Mouse (Mus musculus): ENCODE data around the gene Ccdc142. TPM values are rescaled to one million over a fixed set of nuclear protein-coding genes. Genes with fewer than 3 reads are reported as not detected.
A peak's percentile ranks its signal among the peaks of the same experiment; 100 is the strongest.

The Ccdc142 gene
- polyA plus RNA-seq, 1 experiment from 2014 or later = 2.0 TPM

DNA sequence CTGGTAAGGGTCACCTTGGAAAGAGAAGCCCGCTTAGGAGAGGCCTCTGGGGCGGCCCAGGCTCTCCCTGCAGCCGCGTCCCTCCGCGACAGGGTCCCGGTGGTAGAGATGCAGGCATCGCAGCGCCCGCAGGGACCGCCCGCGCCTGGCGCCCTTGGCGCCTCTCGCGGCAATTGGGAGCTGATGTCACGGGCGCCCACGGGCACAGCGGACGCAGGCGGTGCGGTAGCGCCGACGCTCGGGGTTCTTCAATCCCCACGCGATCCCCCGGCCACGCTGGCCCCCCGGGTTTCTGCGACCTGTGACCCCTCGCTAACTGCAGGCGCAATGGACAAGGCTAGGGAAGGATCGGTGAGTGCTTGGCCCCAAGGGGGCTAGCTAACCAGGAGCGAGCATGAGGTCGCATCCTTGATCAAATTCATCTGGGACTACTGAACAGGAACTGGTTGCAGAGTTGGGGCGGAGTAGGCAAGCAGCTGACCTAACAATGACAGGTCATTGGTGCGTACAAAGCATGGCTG lies 40.9 kb downstream of the Ccdc142 start:
- ATAC-seq (replicated peaks; ENCODE audit: low FRiP score, low read depth) = no peak
- H3K4me3 ChIP-seq (replicated peaks; ENCODE audit: low read depth, low read length) = peak overlapping the region; percentile 14; the same call in 1 of the 2 replicates
- 0 out of 2 replicates have a peak overlapping the region, but pooled peaks have one; percentile 36 for H3K27ac ChIP-seq
- H3K27me3 ChIP-seq (ENCODE audit: insufficient read depth, low read length) = no peaks in the 10 kb centered on the region
- H3K4me2 ChIP-seq (ENCODE audit: low read length) = peak overlapping the region; percentile 63
- H3K9ac ChIP-seq (ENCODE audit: low read depth, low read length) = peak overlapping the region; percentile 57
- H3K4me1 ChIP-seq (replicated peaks; ENCODE audit: insufficient read depth, low read length) = peaks cover 23% of the 10 kb centered on the region
- no peak for TF ChIP-seq CTCF (IDR thresholded peaks at IDR 0.05; ENCODE audit: low read depth)
- 6% methylated on average over 41 of the region's 41 CpGs for WGBS
- 0 out of 2 replicates have a peak, but pooled peaks cover 4% of the 10 kb centered on the region for H3K36me3 ChIP-seq (ENCODE audit: insufficient read depth, low read length)
- no peaks in the 10 kb centered on the region for H3K9me3 ChIP-seq (replicated peaks; ENCODE audit: low read length)
- DNase-seq (ENCODE audit: low spot score) = no peak

DNA sequence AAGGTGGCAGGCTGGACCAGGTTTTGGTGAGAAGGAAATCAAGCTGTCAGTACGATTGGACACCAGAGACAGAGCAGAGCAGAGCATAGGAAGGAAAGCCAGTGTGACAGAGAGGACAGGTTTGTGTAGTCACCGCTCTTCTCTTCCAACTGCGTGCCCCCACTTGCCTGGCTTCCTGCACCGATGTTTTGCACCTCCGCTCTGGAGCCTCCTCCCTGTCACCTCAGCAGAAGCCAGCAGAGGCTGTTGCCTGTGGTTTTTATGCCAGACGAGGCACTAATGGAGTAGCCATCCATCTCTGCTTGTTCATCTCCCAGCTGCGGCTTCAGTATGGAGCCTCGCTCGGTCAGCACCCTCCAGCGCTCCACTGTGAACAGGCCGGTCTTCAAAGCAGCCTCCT lies 41.5 kb downstream of the Ccdc142 start:
- no peaks in the 10 kb centered on the region for H3K27me3 ChIP-seq (ENCODE audit: insufficient read depth, low read length)
- ATAC-seq (replicated peaks; ENCODE audit: low FRiP score, low read depth) = no peak
- no peak overlapping the region for H3K4me2 ChIP-seq (ENCODE audit: low read length)
- 60% methylated on average over 11 of the region's 11 CpGs for WGBS
- TF ChIP-seq CTCF (IDR thresholded peaks at IDR 0.05; ENCODE audit: low read depth) = no peak
- no peak for DNase-seq (ENCODE audit: low spot score)
- H3K27ac ChIP-seq = no peak overlapping the region
- no peaks in the 10 kb centered on the region for H3K9me3 ChIP-seq (replicated peaks; ENCODE audit: low read length)
- 0 out of 2 replicates have a peak, but pooled peaks cover 4% of the 10 kb centered on the region for H3K36me3 ChIP-seq (ENCODE audit: insufficient read depth, low read length)
- peaks cover 21% of the 10 kb centered on the region for H3K4me1 ChIP-seq (replicated peaks; ENCODE audit: insufficient read depth, low read length)
- no peak overlapping the region for H3K9ac ChIP-seq (ENCODE audit: low read depth, low read length)
- H3K4me3 ChIP-seq (replicated peaks; ENCODE audit: low read depth, low read length) = no peak overlapping the region

DNA sequence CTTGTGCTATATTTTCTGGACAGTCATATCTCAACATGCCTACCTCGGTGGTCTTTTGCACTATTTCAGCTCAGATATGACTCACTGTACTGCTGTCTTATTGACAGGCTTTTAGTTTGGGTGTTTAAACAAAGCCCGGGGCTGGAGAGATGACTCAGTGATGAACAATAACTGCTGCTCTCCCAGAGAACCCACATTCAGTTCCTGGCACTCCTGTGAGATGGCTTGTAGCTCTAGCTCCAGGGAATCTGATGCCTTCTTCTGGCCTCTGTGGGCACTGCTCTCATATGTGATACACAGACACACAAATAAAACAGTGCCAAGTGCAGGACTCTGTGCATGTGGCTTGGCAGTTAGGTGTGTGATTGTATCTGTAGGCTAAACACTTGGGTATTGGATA lies 43.8 kb downstream of the Ccdc142 start:
- H3K9ac ChIP-seq (ENCODE audit: low read depth, low read length) = no peak overlapping the region
- H3K27ac ChIP-seq = no peak overlapping the region
- no peaks in the 10 kb centered on the region for H3K9me3 ChIP-seq (replicated peaks; ENCODE audit: low read length)
- H3K4me1 ChIP-seq (replicated peaks; ENCODE audit: insufficient read depth, low read length) = peaks cover 13% of the 10 kb centered on the region; the same call in 1 of the 2 replicates
- H3K4me2 ChIP-seq (ENCODE audit: low read length) = no peak overlapping the region
- WGBS = 67% methylated on average over 2 of the region's 2 CpGs
- ATAC-seq (replicated peaks; ENCODE audit: low FRiP score, low read depth) (no peak), DNase-seq (ENCODE audit: low spot score) (no peak)
- peaks cover 5% of the 10 kb centered on the region; the same call in 1 of the 2 replicates for H3K36me3 ChIP-seq (ENCODE audit: insufficient read depth, low read length)
- no peak for TF ChIP-seq CTCF (IDR thresholded peaks at IDR 0.05; ENCODE audit: low read depth)
- no peaks in the 10 kb centered on the region for H3K27me3 ChIP-seq (ENCODE audit: insufficient read depth, low read length)
- no peak overlapping the region for H3K4me3 ChIP-seq (replicated peaks; ENCODE audit: low read depth, low read length)

DNA sequence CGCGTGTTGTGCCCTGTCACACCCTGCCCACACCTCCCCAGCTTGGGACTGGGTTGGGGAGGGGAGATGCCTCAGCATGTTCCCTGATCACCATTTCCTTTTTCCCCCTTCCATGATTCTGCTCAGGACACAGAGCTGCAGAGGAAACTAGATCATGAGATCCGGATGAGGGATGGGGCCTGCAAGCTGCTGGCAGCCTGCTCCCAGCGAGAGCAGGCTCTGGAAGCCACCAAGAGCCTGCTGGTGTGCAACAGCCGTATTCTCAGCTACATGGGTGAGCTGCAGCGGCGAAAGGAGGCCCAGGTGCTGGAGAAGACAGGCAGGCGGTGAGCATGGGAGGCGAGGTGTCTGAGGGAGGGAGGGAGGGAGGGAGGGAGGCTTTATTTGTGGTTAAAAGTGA lies 44.4 kb downstream of the Ccdc142 start:
- Histone ChIP-seq H3K36me3 (ENCODE audit: insufficient read depth, low read length) (peaks cover 10% of the 10 kb centered on the region; the same call in 1 of the 2 replicates), H3K9me3 (replicated peaks; ENCODE audit: low read length) (no peaks in the 10 kb centered on the region), H3K9ac (ENCODE audit: low read depth, low read length) (no peak overlapping the region), H3K4me2 (ENCODE audit: low read length) (no peak overlapping the region), H3K27ac (no peak overlapping the region), H3K4me3 (replicated peaks; ENCODE audit: low read depth, low read length) (no peak overlapping the region), H3K4me1 (replicated peaks; ENCODE audit: insufficient read depth, low read length) (peaks cover 13% of the 10 kb centered on the region; the same call in 1 of the 2 replicates), H3K27me3 (ENCODE audit: insufficient read depth, low read length) (no peaks in the 10 kb centered on the region)
- WGBS = 69% methylated on average over 9 of the region's 9 CpGs
- DNase-seq (ENCODE audit: low spot score) (no peak), ATAC-seq (replicated peaks; ENCODE audit: low FRiP score, low read depth) (no peak)
- TF ChIP-seq CTCF (IDR thresholded peaks at IDR 0.05; ENCODE audit: low read depth) = no peak

DNA sequence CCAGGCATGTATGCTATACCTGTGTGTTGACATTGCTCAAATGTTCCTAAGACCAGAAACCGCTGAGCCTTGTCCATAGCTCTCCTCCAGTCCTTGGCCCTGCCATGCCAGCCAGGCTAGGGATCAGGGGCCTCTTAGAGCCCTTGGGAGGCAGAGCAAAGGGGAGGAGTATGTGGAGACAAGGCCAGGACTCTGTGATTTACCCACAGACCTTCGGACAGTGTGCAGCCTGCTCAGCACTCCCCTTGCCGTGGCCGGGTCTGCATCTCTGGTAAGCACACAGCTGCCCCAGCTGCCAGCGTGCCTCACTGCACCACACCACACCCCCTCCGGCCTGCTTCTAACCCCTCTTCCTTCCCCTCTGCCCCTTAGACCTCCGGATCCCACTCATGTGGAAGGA lies 45.9 kb downstream of the Ccdc142 start:
- ATAC-seq (replicated peaks; ENCODE audit: low FRiP score, low read depth) (peak; percentile 33), DNase-seq (ENCODE audit: low spot score) (no peak)
- Histone ChIP-seq H3K4me1 (replicated peaks; ENCODE audit: insufficient read depth, low read length) (peaks cover 3% of the 10 kb centered on the region; the same call in 1 of the 2 replicates), H3K27ac (no peak overlapping the region), H3K9ac (ENCODE audit: low read depth, low read length) (no peak overlapping the region), H3K36me3 (ENCODE audit: insufficient read depth, low read length) (peaks cover 13% of the 10 kb centered on the region; the same call in 1 of the 2 replicates), H3K4me3 (replicated peaks; ENCODE audit: low read depth, low read length) (no peak overlapping the region), H3K9me3 (replicated peaks; ENCODE audit: low read length) (no peaks in the 10 kb centered on the region), H3K4me2 (ENCODE audit: low read length) (no peak overlapping the region), H3K27me3 (ENCODE audit: insufficient read depth, low read length) (no peaks in the 10 kb centered on the region)
- WGBS = 40% methylated on average over 7 of the region's 7 CpGs
- TF ChIP-seq CTCF (IDR thresholded peaks at IDR 0.05; ENCODE audit: low read depth) = no peak

DNA sequence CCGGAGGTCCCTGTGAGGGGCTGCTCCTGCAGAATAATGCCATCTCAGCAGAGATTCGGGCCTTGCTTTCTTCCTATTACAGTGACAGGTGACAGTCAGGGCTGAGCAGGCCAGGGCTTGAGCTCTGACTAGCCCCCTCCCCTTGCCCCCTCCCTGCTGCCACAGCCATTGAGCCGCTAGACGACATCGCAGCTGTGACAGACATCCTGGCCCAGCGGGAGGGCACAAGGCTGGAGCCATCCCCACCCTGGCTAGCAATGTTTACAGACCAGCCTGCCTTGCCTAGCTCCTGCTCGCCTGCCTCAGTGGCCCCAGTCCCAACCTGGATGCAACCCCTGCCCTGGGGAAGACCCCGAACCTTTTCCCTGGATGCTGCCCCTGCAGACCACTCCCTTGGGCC lies 50.3 kb downstream of the Ccdc142 start:
- no peak overlapping the region for H3K27ac ChIP-seq
- no peak for TF ChIP-seq CTCF (IDR thresholded peaks at IDR 0.05; ENCODE audit: low read depth)
- H3K27me3 ChIP-seq (ENCODE audit: insufficient read depth, low read length) = no peaks in the 10 kb centered on the region
- H3K4me1 ChIP-seq (replicated peaks; ENCODE audit: insufficient read depth, low read length) = peaks cover 7% of the 10 kb centered on the region; the same call in 1 of the 2 replicates
- DNase-seq (ENCODE audit: low spot score) = no peak
- H3K4me3 ChIP-seq (replicated peaks; ENCODE audit: low read depth, low read length) = no peak overlapping the region
- peaks cover 15% of the 10 kb centered on the region; the same call in 1 of the 2 replicates for H3K36me3 ChIP-seq (ENCODE audit: insufficient read depth, low read length)
- no peak for ATAC-seq (replicated peaks; ENCODE audit: low FRiP score, low read depth)
- no peak overlapping the region for H3K9ac ChIP-seq (ENCODE audit: low read depth, low read length)
- WGBS = 48% methylated on average over 8 of the region's 8 CpGs
- H3K4me2 ChIP-seq (ENCODE audit: low read length) = no peak overlapping the region
- H3K9me3 ChIP-seq (replicated peaks; ENCODE audit: low read length) = no peaks in the 10 kb centered on the region
